In genomic region chr2:119208344-119209175, GRCm38 (mm10) we compare ENCODE assay signal across 8 mouse cellular contexts. TPM values are rescaled to one million over a fixed set of nuclear protein-coding genes. Genes with fewer than 3 reads are reported as not detected.
A peak's percentile ranks its signal among the peaks of the same experiment; 100 is the strongest.
DNase-seq lines count a peak whose midpoint lies in the region; ATAC-seq lines count a peak whose summit lies in the region.

Gene Zfyve19, plus strand, starts transcription at chr2:119208617.
Gene Dnajc17, minus strand, starts transcription at chr2:119208795.

- 0 out of 2 replicates have a peak, but pooled peaks cover 4% of the 10 kb centered on the region for H3K4me1 ChIP-seq in forebrain, embryonic 14.5 days (ENCODE audit: control insufficient read depth, insufficient read depth, low read length)
- H3K4me1 ChIP-seq in neural tube, embryonic 15.5 days, result peaks cover 30% of the 10 kb centered on the region

- peak within 1 kb of the TSS; percentile 76 for H3K27ac ChIP-seq in forebrain, embryonic 14.5 days (ENCODE audit: low read depth, low read length)
- peak within 1 kb of the TSS; percentile 87 for H3K27ac ChIP-seq in neural tube, embryonic 15.5 days (replicated peaks)

- peak within 1 kb of the TSS; percentile 69 for H3K4me3 ChIP-seq in forebrain, embryonic 14.5 days (ENCODE audit: low read depth, low read length)
- H3K4me3 ChIP-seq in neural tube, embryonic 15.5 days (replicated peaks), result peak within 1 kb of the TSS; percentile 84

- intact Hi-C loops in heart, postnatal 14 days (cut with DNase I), result no loop called here

- DNase-seq in ES-CJ7 (ENCODE audit: low read depth, low spot score), result peak; percentile 96
- DNase-seq in cerebellum, adult 11 months, result peak; percentile 91
- DNase-seq in forebrain, embryonic 14.5 days (ENCODE audit: low spot score), result peak; percentile 99
- peak; percentile 94 for DNase-seq in heart, postnatal 14 days
- DNase-seq in layer of hippocampus, adult 11-12 months (ENCODE audit: low spot score), result peak; percentile 97
- DNase-seq in lung, adult 18-20 months, result peak; percentile 97
- peak; percentile 97 for DNase-seq in testis, postnatal 14 days (ENCODE audit: low spot score)

- H3K4me2 ChIP-seq in forebrain, embryonic 14.5 days (ENCODE audit: low read length), result peak within 1 kb of the TSS; percentile 65
- peak within 1 kb of the TSS; percentile 69 for H3K4me2 ChIP-seq in neural tube, embryonic 15.5 days

- ATAC-seq in forebrain, embryonic 14.5 days, result peak; percentile 98
- ATAC-seq in neural tube, embryonic 15.5 days (ENCODE audit: low FRiP score), result peak; percentile 96

- H3K9ac ChIP-seq in forebrain, embryonic 14.5 days (ENCODE audit: low read length), result peak within 1 kb of the TSS; percentile 79
- H3K9ac ChIP-seq in neural tube, embryonic 15.5 days (replicated peaks), result peak within 1 kb of the TSS; percentile 76

- H3K9me3 ChIP-seq in forebrain, embryonic 14.5 days (replicated peaks; ENCODE audit: control insufficient read depth, low read length), result no peaks in the 10 kb centered on the region
- no peaks in the 10 kb centered on the region for H3K9me3 ChIP-seq in neural tube, embryonic 15.5 days (replicated peaks)

- under 1% methylated on average over 51 of the region's 51 CpGs for WGBS in forebrain, embryonic 14.5 days
- under 1% methylated on average over 51 of the region's 51 CpGs for WGBS in neural tube, embryonic 15.5 days

- no peaks in the 10 kb centered on the region for H3K27me3 ChIP-seq in forebrain, embryonic 14.5 days (replicated peaks; ENCODE audit: control insufficient read depth, insufficient read depth, low read length)
- no peaks in the 10 kb centered on the region for H3K27me3 ChIP-seq in neural tube, embryonic 15.5 days (replicated peaks)

- peaks cover 30% of the 10 kb centered on the region for H3K36me3 ChIP-seq in forebrain, embryonic 14.5 days (ENCODE audit: control insufficient read depth, insufficient read depth, low read length)
- peaks cover 23% of the 10 kb centered on the region for H3K36me3 ChIP-seq in neural tube, embryonic 15.5 days

RNA-seq across cellular contexts. Expression of gene Zfyve19, which starts in this region (rescaled TPM):
- polyA plus RNA-seq in forebrain, embryonic 14.5 days (2014; fragmentation: Nextera tagmentation; extraction: Ambion mirVana), result 62.8 and 67.6 TPM in 2 replicates
- 10 to 100 TPM; 15.7 TPM for total RNA-seq in heart, postnatal 14 days (2021)
- 64.2 and 68.0 TPM in 2 replicates for polyA plus RNA-seq in neural tube, embryonic 15.5 days (2015; fragmentation: Nextera tagmentation; extraction: Ambion mirVana)

RNA-seq across cellular contexts. Expression of gene Dnajc17, which starts in this region (rescaled TPM):
- polyA plus RNA-seq in forebrain, embryonic 14.5 days (2014; fragmentation: Nextera tagmentation; extraction: Ambion mirVana), result 24.6 and 29.0 TPM in 2 replicates
- 10 to 100 TPM in 1 of 2 experiments, 1 to 10 TPM in 1; 9.3 to 10.0 TPM for total RNA-seq in heart, postnatal 14 days (2021)
- polyA plus RNA-seq in neural tube, embryonic 15.5 days (2015; fragmentation: Nextera tagmentation; extraction: Ambion mirVana), result 23.9 and 26.1 TPM in 2 replicates

Comparison
In these comparisons a context has a peak if more than half of its experiments do, and no peak if none do; other contexts are left out.
1. Peak in every context shown above with its lines: DNase-seq, ATAC-seq, H3K4me3 ChIP-seq and H3K27ac ChIP-seq.